Mouse (Mus musculus): ENCODE data around the gene Ccdc102a. TPM values are rescaled to one million over a fixed set of nuclear protein-coding genes. Genes with fewer than 3 reads are reported as not detected.
A peak's percentile ranks its signal among the peaks of the same experiment; 100 is the strongest.
"Not testable (repeated sequence)": the region's sequence is repeated elsewhere in the genome, so short reads cannot be mapped to it uniquely, and the experiment has no call there.

Gene Ccdc102a
- polyA plus RNA-seq, 1 experiment from 2014 or later = 31.0 TPM

DNA sequence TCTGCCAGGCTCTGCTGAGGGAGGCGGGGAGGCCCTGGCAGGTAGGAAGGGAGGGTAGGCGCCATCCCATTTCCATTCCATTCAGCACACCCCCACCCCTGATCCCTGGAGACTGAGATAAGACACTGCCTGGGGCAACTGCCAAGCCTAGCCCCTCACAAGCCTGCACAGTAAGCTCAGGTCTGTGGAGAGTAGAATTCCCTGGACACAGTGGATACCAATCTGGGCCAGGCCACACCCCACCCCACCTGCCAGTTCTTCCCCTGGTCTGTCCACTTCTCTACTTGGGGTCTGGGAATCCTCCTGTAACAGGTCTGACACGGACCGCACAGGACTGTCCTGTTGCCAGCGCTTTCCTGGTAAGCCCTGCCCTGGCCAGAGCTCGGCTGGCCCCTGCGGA, 48.8 kb downstream of the Ccdc102a start:
- 42% methylated on average over 7 of the region's 7 CpGs for WGBS
- H3K27me3 ChIP-seq (ENCODE audit: insufficient read depth, poor library complexity, severe bottlenecking) = no peaks in the 10 kb centered on the region
- peaks cover 64% of the 10 kb centered on the region for H3K36me3 ChIP-seq
- H3K27ac ChIP-seq = peak overlapping the region; percentile 78; the same call in 1 of the 2 replicates
- peak overlapping the region; percentile 57 for H3K4me3 ChIP-seq
- DNase-seq (ENCODE audit: low spot score) = no peak
- H3K9me3 ChIP-seq = no peaks in the 10 kb centered on the region
- H3K4me1 ChIP-seq = peaks cover 73% of the 10 kb centered on the region

DNA sequence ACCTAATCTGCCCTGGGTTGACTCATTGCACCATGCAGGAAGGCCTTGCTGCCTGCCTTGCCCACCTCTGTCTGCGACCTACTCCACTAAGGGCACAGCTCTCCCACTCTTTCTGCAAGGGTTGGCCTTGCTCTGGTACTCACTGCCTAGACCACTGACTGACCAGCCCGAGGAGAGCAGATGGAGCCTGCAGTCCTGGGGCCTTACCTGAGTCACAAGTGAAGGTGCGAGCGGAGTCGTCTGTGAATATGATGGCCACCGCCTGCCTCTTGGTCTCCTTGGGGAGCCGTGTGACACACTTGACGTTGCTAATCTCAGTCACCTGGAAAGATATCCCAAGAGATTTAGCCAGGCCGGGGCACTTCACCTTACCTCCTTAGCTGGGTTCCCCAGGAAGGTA, 51.0 kb downstream of the Ccdc102a start:
- H3K36me3 ChIP-seq = peaks cover 86% of the 10 kb centered on the region
- no peaks in the 10 kb centered on the region for H3K9me3 ChIP-seq
- DNase-seq (ENCODE audit: low spot score) = no peak
- peaks cover 59% of the 10 kb centered on the region for H3K4me1 ChIP-seq
- no peak overlapping the region for H3K4me3 ChIP-seq
- WGBS = 82% methylated on average over 9 of the region's 9 CpGs
- H3K27ac ChIP-seq = no peak overlapping the region
- H3K27me3 ChIP-seq (ENCODE audit: insufficient read depth, poor library complexity, severe bottlenecking) = no peaks in the 10 kb centered on the region

DNA sequence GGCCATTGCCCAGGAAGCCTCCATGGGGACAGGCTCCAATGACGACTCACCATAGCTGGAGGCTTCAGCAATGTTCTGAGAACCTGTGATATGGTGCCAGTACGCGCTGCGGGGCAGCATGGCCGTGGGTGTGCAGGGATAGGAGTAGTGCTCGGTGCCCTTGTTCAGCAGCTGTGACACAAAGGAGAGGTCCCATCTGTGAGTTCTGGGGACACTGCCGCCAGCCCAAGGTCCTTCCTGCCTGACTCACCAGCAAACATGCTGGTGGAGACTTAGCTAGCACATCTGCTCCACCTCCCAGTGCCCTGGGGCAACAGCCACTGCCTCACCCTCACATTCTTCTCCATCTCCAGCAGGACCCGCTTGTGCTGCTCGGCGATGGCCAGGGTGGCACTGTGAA, 52.6 kb downstream of the Ccdc102a start:
- Histone ChIP-seq H3K36me3 (peaks cover 97% of the 10 kb centered on the region), H3K4me1 (peaks cover 49% of the 10 kb centered on the region), H3K4me3 (no peak overlapping the region), H3K27ac (no peak overlapping the region), H3K27me3 (ENCODE audit: insufficient read depth, poor library complexity, severe bottlenecking) (no peaks in the 10 kb centered on the region), H3K9me3 (no peaks in the 10 kb centered on the region)
- no peak for DNase-seq (ENCODE audit: low spot score)
- 85% methylated on average over 10 of the region's 10 CpGs for WGBS

DNA sequence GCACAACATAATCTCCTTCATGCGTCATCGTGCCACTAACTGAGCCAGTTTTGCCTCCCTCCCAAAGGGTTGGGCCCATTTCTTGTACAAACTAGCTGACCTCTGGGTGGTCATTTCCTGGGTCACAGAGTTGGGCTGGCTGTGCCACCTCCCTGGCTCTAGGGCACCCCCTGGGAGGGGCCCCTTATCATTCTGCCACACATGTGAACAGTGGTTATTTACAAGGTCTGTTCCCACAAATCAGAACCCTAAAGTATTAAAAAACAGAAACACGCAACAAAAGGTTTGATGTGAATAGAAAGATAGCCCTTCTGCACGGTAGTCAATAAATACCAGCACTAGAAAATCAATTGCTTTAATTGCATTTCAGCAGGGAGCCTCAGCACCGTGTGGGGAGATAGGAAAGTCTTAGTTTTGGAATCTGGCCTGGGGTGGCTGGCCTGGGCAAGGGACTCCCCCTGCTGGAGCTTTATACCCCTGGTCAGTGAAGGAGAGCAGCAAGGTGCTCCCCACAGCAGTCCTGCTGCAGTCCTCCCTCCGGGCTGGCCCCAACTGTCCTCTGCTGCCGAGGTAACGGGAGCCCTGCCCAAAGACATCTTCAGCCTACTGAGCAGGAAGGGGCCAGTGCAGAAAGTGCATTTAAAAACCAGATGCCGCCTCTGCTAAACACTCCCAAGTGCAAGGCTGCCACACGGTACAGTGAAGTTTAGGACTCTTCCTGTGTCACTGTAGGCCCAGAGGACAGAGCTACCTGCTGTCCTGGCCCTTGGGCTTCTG, 53.8 kb downstream of the Ccdc102a start:
- Histone ChIP-seq H3K27me3 (ENCODE audit: insufficient read depth, poor library complexity, severe bottlenecking) (no peaks in the 10 kb centered on the region), H3K36me3 (peaks cover 95% of the 10 kb centered on the region), H3K4me1 (peaks cover 40% of the 10 kb centered on the region), H3K4me3 (no peak overlapping the region), H3K9me3 (no peaks in the 10 kb centered on the region), H3K27ac (no peak overlapping the region)
- WGBS = 71% methylated on average over 10 of the region's 10 CpGs
- DNase-seq (ENCODE audit: low spot score) = no peak

DNA sequence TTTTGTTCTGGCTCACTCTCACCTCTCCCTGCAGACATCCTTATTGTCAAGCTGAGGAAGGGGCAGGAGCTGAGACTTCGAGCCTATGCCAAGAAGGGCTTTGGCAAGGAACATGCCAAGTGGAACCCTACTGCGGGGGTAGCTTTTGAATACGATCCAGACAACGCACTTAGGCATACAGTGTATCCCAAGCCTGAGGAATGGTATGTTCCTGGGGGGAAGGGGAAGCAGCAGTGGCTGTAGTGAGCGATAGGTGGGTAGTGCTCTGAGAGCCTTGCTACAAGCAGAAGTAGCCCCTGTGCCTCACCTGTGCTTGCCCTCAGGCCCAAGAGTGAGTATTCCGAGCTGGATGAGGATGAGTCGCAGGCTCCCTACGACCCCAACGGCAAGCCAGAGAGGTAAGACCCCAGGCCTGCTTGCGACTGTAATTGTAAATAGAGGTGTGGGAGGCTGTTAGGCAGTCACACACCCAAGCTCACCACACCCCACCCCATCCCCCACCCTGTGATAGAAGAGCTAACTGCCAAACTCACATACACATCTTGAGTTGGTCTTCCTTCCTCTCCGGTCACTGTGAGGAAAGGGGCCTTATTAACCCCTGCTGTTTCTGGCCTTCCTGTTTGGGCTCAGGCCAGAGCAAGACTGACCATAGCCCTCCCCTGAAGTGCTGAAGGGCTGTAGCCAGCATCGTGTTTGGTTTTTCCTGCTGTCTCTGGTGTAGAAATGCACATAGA, 55.2 kb downstream of the Ccdc102a start:
- DNase-seq (ENCODE audit: low spot score) = no peak
- Histone ChIP-seq H3K27me3 (ENCODE audit: insufficient read depth, poor library complexity, severe bottlenecking) (no peaks in the 10 kb centered on the region), H3K4me1 (peaks cover 35% of the 10 kb centered on the region), H3K9me3 (no peaks in the 10 kb centered on the region), H3K27ac (no peak overlapping the region), H3K4me3 (no peak overlapping the region), H3K36me3 (peaks cover 83% of the 10 kb centered on the region)
- 78% methylated on average over 12 of the region's 12 CpGs for WGBS

DNA sequence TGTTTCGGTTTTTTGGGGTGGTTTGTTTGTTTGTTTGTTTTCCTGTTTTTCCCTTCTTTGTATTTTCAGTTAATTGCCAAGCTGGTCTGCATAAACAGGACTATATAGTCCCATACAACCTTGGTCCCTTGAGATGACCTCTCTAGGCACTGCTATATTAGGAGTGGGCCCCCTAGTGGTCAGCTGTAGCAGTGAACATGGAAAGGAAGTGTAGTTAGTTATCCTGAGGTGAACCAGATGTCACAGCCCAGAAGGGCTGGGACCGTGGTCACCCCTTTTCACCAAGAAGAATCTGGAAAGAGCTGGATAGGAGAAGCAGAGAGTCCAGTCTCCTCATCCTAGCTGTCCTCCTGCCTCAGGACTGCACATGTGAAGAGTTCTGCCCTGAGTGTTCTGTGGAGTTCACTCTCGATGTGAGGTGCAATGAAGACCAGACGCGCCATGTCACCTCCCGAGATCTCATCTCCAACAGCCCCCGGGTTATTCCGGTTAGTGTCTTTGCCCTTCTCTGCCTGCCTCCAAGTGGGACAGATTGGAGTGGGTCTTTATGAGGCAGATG, 56.5 kb downstream of the Ccdc102a start:
- DNase-seq (ENCODE audit: low spot score) = no peak
- 66% methylated on average over 8 of the region's 8 CpGs for WGBS

DNA sequence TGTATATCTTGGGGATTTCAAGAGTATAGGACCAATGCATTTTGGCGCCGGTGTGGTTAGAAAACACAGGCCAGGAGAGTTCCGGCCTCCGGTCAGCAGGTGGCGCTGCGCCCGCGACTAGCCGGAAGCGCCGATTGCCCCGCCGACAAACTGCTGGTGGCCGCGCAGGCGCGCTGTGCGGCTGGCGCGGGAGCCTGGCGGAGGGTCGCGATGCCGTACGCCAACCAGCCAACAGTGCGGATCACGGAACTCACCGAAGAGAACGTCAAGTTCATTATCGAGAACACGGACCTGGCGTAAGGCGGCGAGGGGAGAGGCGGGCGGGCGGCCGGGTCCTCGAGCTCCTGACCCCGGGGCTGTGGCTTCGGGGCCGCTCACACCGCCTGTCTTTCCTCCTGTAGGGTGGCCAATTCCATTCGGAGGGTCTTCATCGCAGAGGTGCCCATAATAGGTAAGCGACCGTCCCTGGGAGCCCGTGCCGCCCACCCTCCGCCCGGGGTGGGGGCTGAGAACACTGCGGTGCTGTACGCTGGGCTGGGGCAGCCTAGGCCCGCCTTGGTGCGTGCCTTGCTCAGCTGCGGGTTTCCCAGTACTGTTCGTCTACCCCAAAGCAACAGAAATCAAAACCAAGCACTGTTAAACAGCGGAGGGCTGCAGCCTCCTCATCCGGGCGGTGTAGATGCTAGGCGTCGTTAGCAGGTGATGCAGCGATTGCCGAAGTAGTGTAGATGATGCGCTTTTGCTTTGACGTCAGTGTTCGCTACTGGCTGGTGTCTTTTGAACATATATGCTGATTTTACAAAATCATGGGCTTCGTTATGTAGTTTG, 60.3 kb downstream of the Ccdc102a start, which contains the start of gene Polr2c:
Polr2c (plus strand) TSS at position 105 of the 828 bp plus-strand sequence.
- Histone ChIP-seq H3K4me3 (peak within 1 kb of the TSS; percentile 99), H3K9me3 (no peaks in the 10 kb centered on the region), H3K4me1 (peaks cover 20% of the 10 kb centered on the region), H3K27me3 (ENCODE audit: insufficient read depth, poor library complexity, severe bottlenecking) (no peaks in the 10 kb centered on the region), H3K36me3 (peaks cover 61% of the 10 kb centered on the region), H3K27ac (peak within 1 kb of the TSS; percentile 94)
- WGBS = under 1% methylated on average over 68 of the region's 68 CpGs
- DNase-seq (ENCODE audit: low spot score) = peak; percentile 92

More for the DNA sequence above, 56.5 kb downstream of the Ccdc102a start:
- peaks cover 70% of the 10 kb centered on the region for H3K36me3 ChIP-seq
- H3K4me1 ChIP-seq = peaks cover 29% of the 10 kb centered on the region
- H3K9me3 ChIP-seq = no peaks in the 10 kb centered on the region
- no peaks in the 10 kb centered on the region for H3K27me3 ChIP-seq (ENCODE audit: insufficient read depth, poor library complexity, severe bottlenecking)
- no peak overlapping the region for H3K4me3 ChIP-seq
- H3K27ac ChIP-seq = no peak overlapping the region

DNA sequence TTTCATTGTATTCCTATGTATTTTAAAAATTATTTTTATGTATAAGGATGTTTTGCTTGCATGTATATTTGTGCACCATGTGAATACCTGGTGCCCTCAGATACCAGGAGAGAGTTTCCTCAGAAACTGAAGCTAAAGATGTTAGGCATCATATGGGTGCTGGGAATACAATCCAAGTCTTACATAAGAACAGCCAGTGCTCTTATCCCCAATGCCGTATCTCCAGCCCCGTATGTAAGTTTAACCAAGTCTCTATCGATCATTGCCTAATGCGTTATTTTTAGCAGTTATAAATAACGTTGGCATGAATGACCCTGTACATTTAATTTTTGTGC, 60.9 kb downstream of the Ccdc102a start:
- WGBS = 28% methylated on average over 5 of the region's 5 CpGs
- peak overlapping the region; percentile 94; the same call in 1 of the 2 replicates for H3K27ac ChIP-seq
- no peaks in the 10 kb centered on the region for H3K27me3 ChIP-seq (ENCODE audit: insufficient read depth, poor library complexity, severe bottlenecking)
- peaks cover 61% of the 10 kb centered on the region for H3K36me3 ChIP-seq
- no peaks in the 10 kb centered on the region for H3K9me3 ChIP-seq
- H3K4me3 ChIP-seq = peak overlapping the region; percentile 99
- peaks cover 17% of the 10 kb centered on the region for H3K4me1 ChIP-seq
- DNase-seq (ENCODE audit: low spot score) = no peak

DNA sequence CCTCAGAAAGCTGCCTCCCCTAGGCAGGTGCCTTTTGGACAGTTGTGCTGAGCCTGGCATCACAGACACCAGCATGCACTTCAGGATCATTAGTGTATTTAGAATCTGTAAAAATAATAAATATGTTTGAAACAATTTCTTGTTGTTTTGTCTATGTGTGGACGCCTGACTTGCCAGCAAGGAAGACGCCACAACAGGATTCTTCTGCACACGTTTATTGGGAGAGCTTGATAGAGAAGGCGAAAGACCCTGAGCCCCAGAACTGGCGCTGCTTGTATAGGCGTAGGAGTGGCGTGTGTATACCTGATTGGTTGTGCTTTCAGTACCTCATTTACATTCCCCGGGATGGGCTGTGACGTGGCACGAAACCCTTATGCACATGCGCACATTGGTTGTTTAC, 63.1 kb downstream of the Ccdc102a start:
- not testable (repeated sequence) for H3K4me3 ChIP-seq; DNase-seq (ENCODE audit: low spot score); H3K27ac ChIP-seq; H3K27me3 ChIP-seq (ENCODE audit: insufficient read depth, poor library complexity, severe bottlenecking); H3K9me3 ChIP-seq
- Histone ChIP-seq H3K36me3 (peaks cover 64% of the 10 kb centered on the region), H3K4me1 (peaks cover 11% of the 10 kb centered on the region)
- WGBS = 87% methylated on average over 11 of the region's 11 CpGs

Other genes with a start within 250 kb of the Ccdc102a start
- gene Pllp, start 221.8 kb downstream of the Ccdc102a start, polyA plus RNA-seq (2016; fragmentation: Nextera tagmentation; extraction: Ambion mirVana) = 0.20 and 1.1 TPM in 2 replicates
- gene Ccl22, start 172.5 kb downstream of the Ccdc102a start, polyA plus RNA-seq (2016; fragmentation: Nextera tagmentation; extraction: Ambion mirVana) = not detected in 2 replicates
- gene Cx3cl1, start 146.1 kb downstream of the Ccdc102a start, polyA plus RNA-seq (2016; fragmentation: Nextera tagmentation; extraction: Ambion mirVana) = 6.2 and 11.0 TPM in 2 replicates
- gene Ccl17, start 107.6 kb downstream of the Ccdc102a start, polyA plus RNA-seq (2016; fragmentation: Nextera tagmentation; extraction: Ambion mirVana) = 0.57 and 0.63 TPM in 2 replicates
- gene Coq9, start 79.8 kb downstream of the Ccdc102a start, polyA plus RNA-seq (2016; fragmentation: Nextera tagmentation; extraction: Ambion mirVana) = 97.9 and 129 TPM in 2 replicates
- 148 and 158 TPM in 2 replicates for gene Ciapin1, start 79.7 kb downstream of the Ccdc102a start, polyA plus RNA-seq (2016; fragmentation: Nextera tagmentation; extraction: Ambion mirVana)
- gene Polr2c, start 60.6 kb downstream of the Ccdc102a start, polyA plus RNA-seq (2016; fragmentation: Nextera tagmentation; extraction: Ambion mirVana) = 164 and 190 TPM in 2 replicates
- gene Dok4, start 41.8 kb downstream of the Ccdc102a start, polyA plus RNA-seq (2016; fragmentation: Nextera tagmentation; extraction: Ambion mirVana) = 71.3 and 83.4 TPM in 2 replicates
- gene Adgrg5, start 5.6 kb upstream of the Ccdc102a start, polyA plus RNA-seq (2016; fragmentation: Nextera tagmentation; extraction: Ambion mirVana) = 0.69 and 0.79 TPM in 2 replicates
- gene Adgrg1, start 56.7 kb upstream of the Ccdc102a start, polyA plus RNA-seq (2016; fragmentation: Nextera tagmentation; extraction: Ambion mirVana) = 9.0 and 16.6 TPM in 2 replicates
- gene Adgrg3, start 99.6 kb upstream of the Ccdc102a start, polyA plus RNA-seq (2016; fragmentation: Nextera tagmentation; extraction: Ambion mirVana) = 3.0 and 3.9 TPM in 2 replicates
- 0.09 TPM in 1 of 2 replicates, not detected in the other for gene Drc7, start 137.0 kb upstream of the Ccdc102a start, polyA plus RNA-seq (2016; fragmentation: Nextera tagmentation; extraction: Ambion mirVana)
- 25.8 and 29.8 TPM in 2 replicates for gene Katnb1, start 163.1 kb upstream of the Ccdc102a start, polyA plus RNA-seq (2016; fragmentation: Nextera tagmentation; extraction: Ambion mirVana)